Mouse (Mus musculus) spleen, adult 2 months (tissue): Measurements from ENCODE around the gene Nexn. TPM values are rescaled to one million over a fixed set of nuclear protein-coding genes. Genes with fewer than 3 reads are reported as not detected.

Experiments
- DNase-seq, 2 experiments: peaks; one replicate each; pipeline versions ENCODE4 v3.0.0 to v3.0.0-alpha.2; 2012 to 2021; ENCODE audit warnings: low spot score in 2 of 2, low read depth in 1 of 2
- H3K27ac ChIP-seq: fragments of 200-500 bp; 2 replicates; pipeline ENCODE4 v1.5.1; 2012; ENCODE audit warnings: low read length, inconsistent platforms; ENCODE audit not compliant: insufficient read depth
- H3K27me3 ChIP-seq: fragments of 200-500 bp; 2 replicates; pipeline ENCODE4 v1.6.1; 2012; ENCODE audit warnings: mild to moderate bottlenecking, moderate library complexity, low read length, inconsistent platforms; ENCODE audit not compliant: control insufficient read depth, insufficient read depth
- H3K36me3 ChIP-seq: fragments of 200-500 bp; 2 replicates; pipeline ENCODE4 v1.6.1; 2012; ENCODE audit warnings: mild to moderate bottlenecking, low read length, inconsistent platforms; ENCODE audit not compliant: control insufficient read depth, insufficient read depth
- H3K4me1 ChIP-seq: fragments of 200-500 bp; 2 replicates; pipeline ENCODE4 v1.6.1; 2011; ENCODE audit warnings: inconsistent platforms; ENCODE audit not compliant: control insufficient read depth, insufficient read depth, insufficient read length
- H3K4me3 ChIP-seq: fragments of 200-500 bp; 2 replicates; pipeline ENCODE4 v1.5.1; 2011; ENCODE audit warnings: mild to moderate bottlenecking, inconsistent platforms; ENCODE audit not compliant: insufficient read depth, insufficient read length; ENCODE audit errors: extremely low read depth
- CTCF ChIP-seq: fragments of 200-500 bp; IDR thresholded peaks from 2 replicates; pipeline ENCODE4 v1.5.1; 2011; ENCODE audit warnings: mild to moderate bottlenecking, inconsistent platforms; ENCODE audit not compliant: insufficient read depth, insufficient read length, insufficient replicate concordance; ENCODE audit errors: extremely low read depth
- POLR2A ChIP-seq: fragments of 200-500 bp; IDR thresholded peaks from 2 replicates; pipeline ENCODE4 v1.6.1; 2011; ENCODE audit warnings: low read depth, low read length, inconsistent platforms
- WGBS: fragments of 180-500 bp; shearing (Covaris S2); methylation state at CpG from one replicate; pipeline ENCODE4 v1.1.7; 2018; 5-methylcytosine and 5-hydroxymethylcytosine counted together
- polyA plus RNA-seq: library from polyadenylated mRNA; depleted of rRNA; stranded (reverse); fragments of >200 nt; gene quantifications from 2 replicates; pipeline ENCODE4 v1.2.3, GENCODE M21; 2012

Gene Nexn
- polyA plus RNA-seq, 1 experiment = 0.18 TPM

- Histone ChIP-seq H3K27ac (no peak overlapping the region), H3K4me1 (no peaks in the 10 kb centered on the region), H3K36me3 (0 out of 2 replicates have a peak, but pooled peaks cover 1% of the 10 kb centered on the region), H3K4me3 (no peak overlapping the region), H3K27me3 (no peaks in the 10 kb centered on the region)
- no peak for TF ChIP-seq CTCF
- TF ChIP-seq POLR2A = no peak
- DNase-seq = no peak
- WGBS = 90% methylated on average over 6 of the region's 6 CpGs
Observed at GRCm38 (mm10) chr3:152304093-152304815, 38.1 kb upstream of the Nexn start.

DNA sequence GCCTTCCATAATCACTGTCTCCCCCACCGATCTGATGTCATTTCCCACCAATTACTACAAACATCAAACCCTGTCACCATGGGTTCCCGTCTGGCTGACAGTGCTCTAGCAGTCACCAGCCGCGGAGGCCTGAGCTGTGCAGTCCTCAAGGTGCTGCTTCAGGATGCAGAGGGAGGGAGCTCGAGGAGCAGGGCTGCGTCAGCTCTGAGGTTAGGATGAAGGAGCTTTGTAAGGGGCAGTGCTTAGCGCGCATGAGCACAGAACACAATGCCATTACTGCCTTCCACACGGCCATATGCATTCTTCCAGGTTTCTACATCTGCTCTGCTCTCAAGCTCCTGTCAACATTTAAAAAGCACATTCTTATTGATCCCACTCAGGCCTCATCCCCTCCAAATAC, 36.8 kb upstream of the Nexn start:
- Histone ChIP-seq H3K27me3 (no peaks in the 10 kb centered on the region), H3K4me3 (no peak overlapping the region), H3K36me3 (0 out of 2 replicates have a peak, but pooled peaks cover 1% of the 10 kb centered on the region), H3K27ac (no peak overlapping the region), H3K4me1 (no peaks in the 10 kb centered on the region)
- DNase-seq = no peak
- TF ChIP-seq CTCF (no peak), POLR2A (no peak)
- WGBS = 89% methylated on average over 9 of the region's 9 CpGs

DNA sequence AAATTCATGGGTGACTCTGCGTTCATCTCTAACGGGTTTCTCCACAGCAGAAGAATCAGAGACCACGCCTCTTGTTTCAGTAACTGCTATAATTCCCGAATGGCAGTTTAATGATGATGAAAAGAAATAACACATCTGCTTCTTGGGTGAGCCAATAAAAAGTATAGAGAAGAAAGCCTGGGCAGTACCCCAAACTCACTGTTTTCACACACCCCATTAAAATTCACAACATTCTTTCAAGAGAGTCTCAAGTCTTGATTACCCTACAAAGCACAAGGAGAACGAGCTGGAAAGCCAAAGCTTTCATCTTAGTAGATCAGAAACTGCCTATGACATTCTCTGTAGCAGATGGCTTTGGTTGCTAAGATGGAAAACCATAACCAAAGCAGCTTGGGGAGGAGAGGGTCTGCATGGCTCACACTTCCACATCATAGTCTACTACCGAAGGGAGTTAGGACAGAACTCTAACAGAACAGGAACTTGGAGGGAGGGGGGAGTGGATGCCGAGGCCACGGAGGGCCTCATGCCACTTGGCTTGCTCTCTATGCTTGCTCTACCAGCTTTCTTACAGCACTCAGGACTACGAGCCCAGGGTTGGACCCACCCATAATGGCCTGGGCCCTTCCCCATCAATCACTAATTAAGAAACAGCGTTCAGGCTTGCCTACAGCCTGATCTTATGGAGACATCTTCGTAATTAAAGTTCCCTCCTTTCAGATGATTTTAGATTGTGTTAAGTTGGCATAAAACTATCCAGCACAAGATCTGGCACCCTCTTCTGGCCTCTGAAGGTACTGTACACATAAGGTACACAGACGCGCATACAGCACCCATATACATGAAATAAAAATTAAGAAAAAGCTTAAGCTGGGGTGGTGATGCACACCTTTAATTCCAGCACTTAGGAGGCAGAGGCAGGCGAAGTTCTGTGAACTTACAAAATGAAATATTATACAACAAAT, 34.5 kb upstream of the Nexn start:
- no peaks in the 10 kb centered on the region for H3K27me3 ChIP-seq
- no peaks in the 10 kb centered on the region for H3K4me1 ChIP-seq
- DNase-seq = no peak
- H3K27ac ChIP-seq = no peak overlapping the region
- TF ChIP-seq CTCF (no peak), POLR2A (no peak)
- 89% methylated on average over 14 of the region's 14 CpGs for WGBS
- no peak overlapping the region for H3K4me3 ChIP-seq
- 0 out of 2 replicates have a peak, but pooled peaks cover 1% of the 10 kb centered on the region for H3K36me3 ChIP-seq

GRCm38 (mm10) chr3:152295896-152296295, 29.7 kb upstream of the Nexn start:
- no peaks in the 10 kb centered on the region for H3K4me1 ChIP-seq
- no peak for DNase-seq
- no peaks in the 10 kb centered on the region; the same call in 1 of the 2 replicates for H3K36me3 ChIP-seq
- WGBS = 94% methylated on average over 5 of the region's 5 CpGs
- no peak for TF ChIP-seq POLR2A
- no peak for TF ChIP-seq CTCF
- no peaks in the 10 kb centered on the region for H3K27me3 ChIP-seq
- no peak overlapping the region for H3K27ac ChIP-seq
- H3K4me3 ChIP-seq = no peak overlapping the region

GRCm38 (mm10) chr3:152294400-152294799, 28.2 kb upstream of the Nexn start:
- 82% methylated on average over 3 of the region's 3 CpGs for WGBS
- H3K4me3 ChIP-seq = no peak overlapping the region
- no peak overlapping the region for H3K27ac ChIP-seq
- DNase-seq = no peak
- no peaks in the 10 kb centered on the region for H3K4me1 ChIP-seq
- TF ChIP-seq POLR2A (no peak), CTCF (no peak)
- H3K27me3 ChIP-seq = no peaks in the 10 kb centered on the region
- peaks cover 3% of the 10 kb centered on the region for H3K36me3 ChIP-seq

- DNase-seq = no peak
- H3K27ac ChIP-seq = no peak overlapping the region
- peaks cover 3% of the 10 kb centered on the region for H3K36me3 ChIP-seq
- H3K4me3 ChIP-seq = no peak overlapping the region
- H3K4me1 ChIP-seq = no peaks in the 10 kb centered on the region
- no peak for TF ChIP-seq POLR2A
- TF ChIP-seq CTCF = no peak
- WGBS = 91% methylated on average over 13 of the region's 13 CpGs
- no peaks in the 10 kb centered on the region for H3K27me3 ChIP-seq
Observed at GRCm38 (mm10) chr3:152293530-152294181, 27.5 kb upstream of the Nexn start.
